Mouse (Mus musculus) B cell, adult 67 days (primary cell): ENCODE measurements around the gene Ccdc114. TPM values are rescaled to one million over a fixed set of nuclear protein-coding genes. Genes with fewer than 3 reads are reported as not detected.

Experiments used
- total RNA-seq, 2 experiments: library from RNA; stranded (reverse); gene quantifications; 4 replicates each; pipeline ENCODE4 v1.2.4; 2023

Gene Ccdc114
- 1 to 10 TPM; 6.3 TPM for total RNA-seq

GRCm38 (mm10) chr7:45923762-45924428 lies at the start of gene Ccdc114:
Gene Ccdc114, plus strand, starts transcription at chr7:45924072.

GRCm38 (mm10) chr7:45878278-45878677 lies 45.6 kb upstream of the Ccdc114 start, which contains the start of gene Grin2d:
Gene Grin2d, minus strand, starts transcription at chr7:45878378.

GRCm38 (mm10) chr7:45896517-45897257 lies 27.2 kb upstream of the Ccdc114 start, which contains the start of the genes Syngr4 and Tmem143:
Gene Syngr4, minus strand, starts transcription at chr7:45896714.
Gene Tmem143, plus strand, starts transcription at chr7:45896941.

GRCm38 (mm10) chr7:45921242-45921621 lies 2.6 kb upstream of the Ccdc114 start, which contains the start of gene Emp3:
Gene Emp3, minus strand, starts transcription at chr7:45921404.

Other genes with a start within 250 kb of the Ccdc114 start
- gene Ntn5, start 240.1 kb upstream of the Ccdc114 start, total RNA-seq, result not detected
- gene Sec1, start 229.7 kb upstream of the Ccdc114 start, total RNA-seq, result not detected
- not detected for gene Car11, start 224.2 kb upstream of the Ccdc114 start, total RNA-seq
- gene Dbp, start 219.0 kb upstream of the Ccdc114 start, total RNA-seq, result 10 to 100 TPM; 18.5 to 23.3 TPM
- gene Rpl18, start 208.6 kb upstream of the Ccdc114 start, total RNA-seq, result 1,000 to 10,000 TPM; 1,959 to 2,082 TPM
- 10 to 100 TPM; 33.4 to 41.2 TPM for gene Sphk2, start 206.1 kb upstream of the Ccdc114 start, total RNA-seq
- under 1 TPM; 0.42 to 0.99 TPM for gene Fam83e, start 202.9 kb upstream of the Ccdc114 start, total RNA-seq
- not detected for gene Spaca4, start 198.3 kb upstream of the Ccdc114 start, total RNA-seq
- gene Lmtk3, start 140.3 kb upstream of the Ccdc114 start, total RNA-seq, result under 1 TPM in 1 of 2 experiments, not detected in 1; 0.26 TPM
- not detected for gene Sult2b1, start 139.4 kb upstream of the Ccdc114 start, total RNA-seq
- gene Cyth2, start 109.5 kb upstream of the Ccdc114 start, total RNA-seq, result 100 to 1,000 TPM; 108 to 146 TPM
- gene Kcnj14, start 99.3 kb upstream of the Ccdc114 start, total RNA-seq, result 1 to 10 TPM; 2.3 to 3.3 TPM
- gene Grwd1, start 93.1 kb upstream of the Ccdc114 start, total RNA-seq, result 10 to 100 TPM; 27.9 to 32.7 TPM
- 10 to 100 TPM; 60.0 to 71.8 TPM for gene Kdelr1, start 51.3 kb upstream of the Ccdc114 start, total RNA-seq
- gene Grin2d, start 45.7 kb upstream of the Ccdc114 start, total RNA-seq, result under 1 TPM; 0.38 to 0.47 TPM
- gene Syngr4, start 27.4 kb upstream of the Ccdc114 start, total RNA-seq, result not detected
- 10 to 100 TPM in 1 of 2 experiments, 1 to 10 TPM in 1; 7.6 to 10.8 TPM for gene Tmem143, start 27.1 kb upstream of the Ccdc114 start, total RNA-seq
- gene Emp3, start 2.7 kb upstream of the Ccdc114 start, total RNA-seq, result 100 to 1,000 TPM; 199 to 219 TPM
- gene Abcc6, start 106.2 kb downstream of the Ccdc114 start, total RNA-seq, result not detected
- gene Nomo1, start 109.6 kb downstream of the Ccdc114 start, total RNA-seq, result 10 to 100 TPM; 41.5 to 43.6 TPM
- not detected for gene Kcnj11, start 176.7 kb downstream of the Ccdc114 start, total RNA-seq